ENCODE assay signal across 17 mouse cellular contexts in the genomic region with DNA sequence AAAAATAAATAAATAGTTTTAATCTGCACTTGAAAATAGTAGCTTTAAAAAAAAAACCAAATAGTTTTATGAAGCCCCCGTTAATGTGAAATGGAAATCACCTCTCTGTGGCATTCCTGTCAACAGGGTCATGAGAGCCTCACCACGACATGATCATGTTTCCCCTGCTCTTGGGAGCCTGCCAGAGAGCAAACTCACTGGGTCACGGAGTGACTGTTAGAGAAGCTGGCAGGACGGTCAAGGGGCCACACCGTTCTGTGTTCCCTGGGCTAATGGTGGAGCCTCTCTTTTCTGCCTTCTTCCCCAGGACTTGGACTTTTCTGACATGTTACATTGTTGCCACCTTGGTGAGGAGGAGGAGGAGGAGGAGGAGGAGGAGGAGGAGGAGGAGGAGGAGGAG. TPM values are rescaled to one million over a fixed set of nuclear protein-coding genes. Genes with fewer than 3 reads are reported as not detected.
"Had no signal": no experiment of that assay in that cellular context is flagged by ENCODE, and none has a peak within 500 bp of the region (broad histone marks: within the 10 kb centered on the region; RNA-seq: fewer than 3 reads in every experiment).

No protein-coding gene starts in this region.

- H3K9ac ChIP-seq: limb, embryonic 13.5 days; midbrain, embryonic 15.5 days; neural tube, embryonic 13.5 days had no signal

- H3K36me3 ChIP-seq: limb, embryonic 13.5 days; midbrain, embryonic 15.5 days; neural tube, embryonic 13.5 days had no signal

- H3K9me3 ChIP-seq: limb, embryonic 13.5 days; midbrain, embryonic 15.5 days; neural tube, embryonic 13.5 days had no signal

- H3K4me2 ChIP-seq: limb, embryonic 13.5 days; midbrain, embryonic 15.5 days; neural tube, embryonic 13.5 days had no signal

- ATAC-seq: intestine, postnatal 0 days; midbrain, embryonic 15.5 days had no signal

- H3K27ac ChIP-seq: layer of hippocampus, adult 2 months; limb, embryonic 13.5 days; midbrain, embryonic 15.5 days; neural tube, embryonic 13.5 days; stomach, postnatal 0 days had no signal

- H3K4me3 ChIP-seq: layer of hippocampus, adult 2 months; limb, embryonic 13.5 days; midbrain, embryonic 15.5 days; neural tube, embryonic 13.5 days had no signal

- H3K4me1 ChIP-seq: limb, embryonic 13.5 days; midbrain, embryonic 15.5 days had no signal

- DNase-seq: kidney, adult 8-10 months; kidney, postnatal 10 days; lung, adult 18-20 months; lung, postnatal 36 days; right cerebral cortex, adult 18-20 months; right cerebral cortex, postnatal 25 days had no signal

RNA-seq across cellular contexts. Expression of a gene that starts 17.5 kb away (rescaled TPM):
- polyA plus RNA-seq: liver, adult 2 months had no signal

RNA-seq across cellular contexts. Expression of a gene that starts 32.9 kb away (rescaled TPM):
- total RNA-seq: layer of hippocampus, adult 2 months; layer of hippocampus, postnatal 10 days; left cerebral cortex, postnatal 36 days; liver, adult 2 months; megakaryocyte progenitor cell, adult 5-6 weeks; monocyte, adult 5-6 weeks had no signal
- polyA plus RNA-seq: intestine, postnatal 0 days; limb, embryonic 13.5 days; liver, adult 2 months; stomach, postnatal 0 days had no signal
